Mouse (Mus musculus) spleen, adult 2 months (tissue): Measurements from ENCODE around the gene Polr1d.

Experiments used
- CTCF ChIP-seq: fragments of 200-500 bp; IDR thresholded peaks from 2 replicates; pipeline ENCODE4 v1.5.1; 2011; ENCODE audit warnings: mild to moderate bottlenecking, inconsistent platforms; ENCODE audit not compliant: insufficient read depth, insufficient read length, insufficient replicate concordance; ENCODE audit errors: extremely low read depth
- POLR2A ChIP-seq: fragments of 200-500 bp; IDR thresholded peaks from 2 replicates; pipeline ENCODE4 v1.6.1; 2011; ENCODE audit warnings: low read depth, low read length, inconsistent platforms

- no peak for TF ChIP-seq POLR2A
- no peak for TF ChIP-seq CTCF
Observed at GRCm38 (mm10) chr5:147041965-147042937, 34.6 kb upstream of the Polr1d start.
